Mouse (Mus musculus): ENCODE results near the gene Parp3.

- TF ChIP-seq CTCF (IDR thresholded peaks at IDR 0.05; ENCODE audit: low read depth), result no peak
- no peak for TF ChIP-seq EP300 (optimal IDR thresholded peaks at IDR 0.05)
Measured at GRCm38 (mm10) chr9:106475663-106476001, 1.1 kb downstream of the Parp3 start, which contains the start of gene Rrp9.
